In the genomic region with DNA sequence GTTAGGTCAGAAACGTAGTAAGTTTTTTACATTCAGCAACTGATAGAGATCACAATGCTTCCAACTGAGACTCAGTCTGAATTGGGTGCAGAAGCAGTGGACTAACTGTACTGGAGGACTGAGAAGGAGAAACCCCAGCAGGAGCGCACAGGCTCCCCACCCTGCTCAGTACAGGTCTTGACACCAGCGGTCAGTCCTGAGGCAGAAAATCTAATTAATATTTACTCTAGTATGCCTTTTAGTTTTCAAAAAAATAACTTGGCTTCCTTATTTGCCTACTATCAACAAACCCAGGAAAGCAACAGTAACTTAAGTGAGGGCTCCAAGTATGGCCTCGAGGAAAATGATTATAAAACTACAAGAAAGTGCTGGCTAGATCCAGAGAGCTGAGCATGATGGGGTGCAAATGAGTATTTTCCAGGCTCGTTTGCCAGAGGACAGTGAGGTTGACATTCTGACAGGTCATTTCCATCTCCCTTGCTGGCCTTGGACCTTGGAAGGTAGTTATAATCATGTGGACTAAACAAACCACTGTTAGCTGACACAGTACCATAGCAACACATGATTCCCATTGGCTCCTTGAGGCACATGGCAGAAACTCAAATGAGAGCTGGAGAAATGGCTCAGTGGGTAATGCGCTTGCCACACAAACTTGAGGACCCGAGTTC, we compare ENCODE assay signal across 28 mouse cellular contexts. TPM values are rescaled to one million over a fixed set of nuclear protein-coding genes. Genes with fewer than 3 reads are reported as not detected.
A peak's percentile ranks its signal among the peaks of the same experiment; 100 is the strongest.
DNase-seq lines count a peak whose midpoint lies in the region; ATAC-seq and TF ChIP-seq lines count a peak whose summit lies in the region.
"Had no signal": no experiment of that assay in that cellular context is flagged by ENCODE, and none has a peak within 500 bp of the region (broad histone marks: within the 10 kb centered on the region; RNA-seq: fewer than 3 reads in every experiment).

No protein-coding gene starts in this region.

- H3K9ac ChIP-seq in intestine, postnatal 0 days (ENCODE audit: low read depth, low read length): no peak overlapping the region
- H3K9ac ChIP-seq in intestine, embryonic 15.5 days: no peak overlapping the region
- H3K9ac ChIP-seq in liver, postnatal 0 days (replicated peaks): no peak overlapping the region
- H3K9ac ChIP-seq: embryonic facial prominence, embryonic 15.5 days; forebrain, embryonic 12.5 days; forebrain, postnatal 0 days; heart, embryonic 12.5 days; hindbrain, embryonic 13.5 days; midbrain, embryonic 13.5 days; neural tube, embryonic 13.5 days; stomach, embryonic 15.5 days had no signal

- TF ChIP-seq CTCF in intestine, postnatal 0 days (IDR thresholded peaks at IDR 0.05; ENCODE audit: low read depth): no peak
- TF ChIP-seq CTCF in liver, postnatal 0 days (IDR thresholded peaks at IDR 0.05; ENCODE audit: low read depth): no peak
- no peak for TF ChIP-seq CTCF in gastrocnemius, adult 2 months (IDR thresholded peaks at IDR 0.05)

- WGBS in intestine, postnatal 0 days: 76% methylated on average over 7 of the region's 7 CpGs
- WGBS in intestine, embryonic 15.5 days: 76% methylated on average over 7 of the region's 7 CpGs
- WGBS in liver, postnatal 0 days (ENCODE audit: insufficient replicate concordance): 70% methylated on average over 7 of the region's 7 CpGs

- no peaks in the 10 kb centered on the region for H3K36me3 ChIP-seq in intestine, postnatal 0 days (ENCODE audit: control insufficient read depth, insufficient read depth)
- H3K36me3 ChIP-seq in intestine, embryonic 15.5 days: no peaks in the 10 kb centered on the region
- no peaks in the 10 kb centered on the region for H3K36me3 ChIP-seq in liver, postnatal 0 days (replicated peaks; ENCODE audit: insufficient read depth, low read length)
- H3K36me3 ChIP-seq: embryonic facial prominence, embryonic 10.5 days; embryonic facial prominence, embryonic 15.5 days; forebrain, embryonic 12.5 days; G1E; heart, embryonic 12.5 days; hindbrain, embryonic 13.5 days; midbrain, embryonic 13.5 days; neural tube, embryonic 13.5 days; stomach, embryonic 15.5 days had no signal

- intact Hi-C loops in gastrocnemius, adult 2 months (cut with DNase I): loop anchor here (5.0 kb wide), 1 partner anchor 169 kb away; no protein-coding TSS in a partner anchor

- no peaks in the 10 kb centered on the region for H3K9me3 ChIP-seq in intestine, postnatal 0 days (ENCODE audit: control insufficient read depth)
- no peaks in the 10 kb centered on the region for H3K9me3 ChIP-seq in intestine, embryonic 15.5 days
- no peaks in the 10 kb centered on the region for H3K9me3 ChIP-seq in liver, postnatal 0 days (ENCODE audit: low read length)
- H3K9me3 ChIP-seq: embryonic facial prominence, embryonic 10.5 days; embryonic facial prominence, embryonic 15.5 days; forebrain, embryonic 12.5 days; heart, embryonic 12.5 days; hindbrain, embryonic 13.5 days; midbrain, embryonic 13.5 days; neural tube, embryonic 13.5 days; stomach, embryonic 15.5 days had no signal

- H3K27ac ChIP-seq in intestine, postnatal 0 days (ENCODE audit: low read depth, low read length): no peak overlapping the region
- H3K27ac ChIP-seq in intestine, embryonic 15.5 days: no peak overlapping the region
- H3K27ac ChIP-seq in liver, postnatal 0 days (ENCODE audit: low read depth): no peak overlapping the region
- no peak overlapping the region for H3K27ac ChIP-seq in gastrocnemius, adult 2 months
- H3K27ac ChIP-seq: embryonic facial prominence, embryonic 10.5 days; embryonic facial prominence, embryonic 15.5 days; forebrain, embryonic 12.5 days; hindbrain, embryonic 13.5 days; macrophage; midbrain, embryonic 13.5 days; neural tube, embryonic 13.5 days; stomach, embryonic 15.5 days had no signal

- no peak overlapping the region for H3K4me2 ChIP-seq in intestine, postnatal 0 days (replicated peaks; ENCODE audit: low read depth)
- H3K4me2 ChIP-seq in intestine, embryonic 15.5 days (replicated peaks): no peak overlapping the region
- H3K4me2 ChIP-seq in liver, postnatal 0 days (ENCODE audit: low read depth, low read length): no peak overlapping the region
- H3K4me2 ChIP-seq: embryonic facial prominence, embryonic 15.5 days; forebrain, embryonic 12.5 days; heart, embryonic 12.5 days; hindbrain, embryonic 13.5 days; liver, embryonic 11.5 days; midbrain, embryonic 13.5 days; neural tube, embryonic 13.5 days; stomach, embryonic 15.5 days had no signal

- peak; percentile 57 for ATAC-seq in intestine, postnatal 0 days
- no peak for ATAC-seq in intestine, embryonic 15.5 days
- ATAC-seq in liver, postnatal 0 days: peak; percentile 47
- ATAC-seq: forebrain, postnatal 0 days; midbrain, embryonic 13.5 days had no signal

- DNase-seq in liver, postnatal 0 days: no peak
- DNase-seq in liver: no peak
- peak; percentile 18 for DNase-seq in lung, postnatal 14 days
- no peak for DNase-seq in gastrocnemius, adult 2 months
- DNase-seq in retina, embryonic 14.5 days (ENCODE audit: low spot score): no peak
- DNase-seq: adrenal gland, adult 8-10 months; cerebellum, adult 2 months; cerebellum, postnatal 25 days; forebrain, postnatal 0 days; gastrocnemius, postnatal 25 days; heart, adult 18-20 months; heart, postnatal 4 days; kidney, adult 18-20 months; thymus, postnatal 25 days had no signal

- no peak overlapping the region for H3K4me3 ChIP-seq in intestine, postnatal 0 days (ENCODE audit: low read depth, low read length)
- no peak overlapping the region for H3K4me3 ChIP-seq in intestine, embryonic 15.5 days (replicated peaks)
- no peak overlapping the region for H3K4me3 ChIP-seq in liver, postnatal 0 days (ENCODE audit: low read depth, low read length)
- no peak overlapping the region for H3K4me3 ChIP-seq in gastrocnemius, adult 2 months
- H3K4me3 ChIP-seq: embryonic facial prominence, embryonic 10.5 days; embryonic facial prominence, embryonic 15.5 days; forebrain, embryonic 12.5 days; heart, embryonic 12.5 days; hindbrain, embryonic 13.5 days; midbrain, embryonic 13.5 days; neural tube, embryonic 13.5 days; stomach, embryonic 15.5 days had no signal

- no peaks in the 10 kb centered on the region for H3K27me3 ChIP-seq in intestine, postnatal 0 days (replicated peaks; ENCODE audit: control insufficient read depth, insufficient read depth, low read length)
- no peaks in the 10 kb centered on the region; the same call in 1 of the 2 replicates for H3K27me3 ChIP-seq in intestine, embryonic 15.5 days (replicated peaks)
- no peaks in the 10 kb centered on the region for H3K27me3 ChIP-seq in liver, postnatal 0 days (ENCODE audit: insufficient read depth, low read length)
- H3K27me3 ChIP-seq: embryonic facial prominence, embryonic 15.5 days; forebrain, embryonic 12.5 days; heart, embryonic 12.5 days; midbrain, embryonic 13.5 days; stomach, embryonic 15.5 days had no signal

- no peaks in the 10 kb centered on the region for H3K4me1 ChIP-seq in intestine, postnatal 0 days (replicated peaks; ENCODE audit: control insufficient read depth, insufficient read depth, low read length)
- H3K4me1 ChIP-seq in intestine, embryonic 15.5 days (replicated peaks): no peaks in the 10 kb centered on the region
- no peaks in the 10 kb centered on the region for H3K4me1 ChIP-seq in liver, postnatal 0 days (ENCODE audit: insufficient read depth)
- H3K4me1 ChIP-seq: embryonic facial prominence, embryonic 10.5 days; embryonic facial prominence, embryonic 15.5 days; forebrain, embryonic 12.5 days; heart, embryonic 12.5 days; hindbrain, embryonic 13.5 days; midbrain, embryonic 13.5 days; neural tube, embryonic 13.5 days; stomach, embryonic 15.5 days had no signal

- no peak for TF ChIP-seq EP300 in liver, postnatal 0 days (IDR thresholded peaks at IDR 0.05; ENCODE audit: low read depth)

RNA-seq across cellular contexts. Expression of gene Sgms2, which starts 25.3 kb away (rescaled TPM):
- polyA plus RNA-seq in intestine, postnatal 0 days (2015; fragmentation: Nextera tagmentation; extraction: Ambion mirVana): 37.9 and 39.1 TPM in 2 replicates
- 15.3 and 15.8 TPM in 2 replicates for polyA plus RNA-seq in intestine, embryonic 15.5 days (2015; fragmentation: Nextera tagmentation; extraction: Ambion mirVana)
- 9.2 and 12.5 TPM in 2 replicates for polyA plus RNA-seq in liver, postnatal 0 days (2015; fragmentation: Nextera tagmentation; extraction: Ambion mirVana)
- total RNA-seq in gastrocnemius, adult 2 months (2021): 1 to 10 TPM; 1.7 to 2.4 TPM
- total RNA-seq: megakaryocyte-erythroid progenitor cell, adult 5-6 weeks had no signal
- polyA plus RNA-seq: G1E had no signal

RNA-seq across cellular contexts. Expression of gene Papss1, which starts 48.1 kb away (rescaled TPM):
- 150 and 168 TPM in 2 replicates for polyA plus RNA-seq in intestine, postnatal 0 days (2015; fragmentation: Nextera tagmentation; extraction: Ambion mirVana)
- polyA plus RNA-seq in intestine, embryonic 15.5 days (2015; fragmentation: Nextera tagmentation; extraction: Ambion mirVana): 144 and 150 TPM in 2 replicates
- 5.6 and 6.0 TPM in 2 replicates for polyA plus RNA-seq in liver, postnatal 0 days (2015; fragmentation: Nextera tagmentation; extraction: Ambion mirVana)
- total RNA-seq in gastrocnemius, adult 2 months (2021): 1 to 10 TPM; 4.1 to 5.6 TPM

Comparison
In these comparisons a context has a peak if more than half of its experiments do, and no peak if none do; other contexts are left out.
1. RNA of gene Papss1, which starts 48.1 kb away (polyA plus RNA-seq): 150 to 168 TPM in intestine, postnatal 0 days and 144 to 150 TPM in intestine, embryonic 15.5 days; 5.6 to 6.0 TPM in liver, postnatal 0 days; every median in the first group is over 10 times any median in the second.